Mouse (Mus musculus) large intestine, adult 2 months (tissue): ENCODE data around the gene Fads6. TPM values are rescaled to one million over a fixed set of nuclear protein-coding genes. Genes with fewer than 3 reads are reported as not detected.

Experiments
- DNase-seq: peaks from one replicate; pipeline ENCODE4 v3.0.0-alpha.2; 2012; ENCODE audit warnings: low read depth, low spot score
- WGBS: fragments of 180-500 bp; shearing (Covaris S2); methylation state at CpG from one replicate; pipeline ENCODE4 v1.1.7; 2018; 5-methylcytosine and 5-hydroxymethylcytosine counted together
- polyA plus RNA-seq: library from polyadenylated mRNA; depleted of rRNA; stranded (reverse); fragments of >200 nt; gene quantifications from 2 replicates; pipeline ENCODE4 v1.2.3, GENCODE M21; 2012

Fads6 gene
- polyA plus RNA-seq, 1 experiment, result 0.51 TPM

- WGBS, result 57% methylated on average over 6 of the region's 6 CpGs
- DNase-seq, result no peak
Observed at GRCm38 (mm10) chr11:115278176-115278575, 19.3 kb downstream of the Fads6 start.

- 10% methylated on average over 7 of the region's 7 CpGs for WGBS
- no peak for DNase-seq
Observed at GRCm38 (mm10) chr11:115277604-115277975, 19.9 kb downstream of the Fads6 start.

- WGBS, result under 1% methylated on average over 42 of the region's 42 CpGs
- DNase-seq, result peak; percentile 100
Observed at GRCm38 (mm10) chr11:115276780-115277603, 20.5 kb downstream of the Fads6 start, which contains the start of gene Fdxr. Gene Fdxr, minus strand, starts transcription at chr11:115277050.

GRCm38 (mm10) chr11:115275954-115276353, 21.5 kb downstream of the Fads6 start:
- 75% methylated on average over 3 of the region's 3 CpGs for WGBS

GRCm38 (mm10) chr11:115275509-115275908, 22.0 kb downstream of the Fads6 start:
- WGBS, result 77% methylated on average over 6 of the region's 6 CpGs
- no peak for DNase-seq

More at GRCm38 (mm10) chr11:115275954-115276353, 21.5 kb downstream of the Fads6 start:
- no peak for DNase-seq

GRCm38 (mm10) chr11:115274771-115275170, 22.7 kb downstream of the Fads6 start:
- WGBS, result 63% methylated on average over 6 of the region's 6 CpGs
- DNase-seq, result no peak

- WGBS, result 83% methylated on average over 7 of the region's 7 CpGs
- DNase-seq, result no peak
Observed at GRCm38 (mm10) chr11:115274178-115274577, 23.3 kb downstream of the Fads6 start.

GRCm38 (mm10) chr11:115273735-115274134, 23.7 kb downstream of the Fads6 start:
- no peak for DNase-seq
- WGBS, result 67% methylated on average over 7 of the region's 7 CpGs

GRCm38 (mm10) chr11:115272894-115273498, 24.5 kb downstream of the Fads6 start:
- DNase-seq, result no peak
- WGBS, result 74% methylated on average over 10 of the region's 10 CpGs

GRCm38 (mm10) chr11:115271481-115271880, 26.0 kb downstream of the Fads6 start:
- no peak for DNase-seq
- WGBS, result 81% methylated on average over 10 of the region's 10 CpGs

GRCm38 (mm10) chr11:115271052-115271451, 26.4 kb downstream of the Fads6 start:
- 83% methylated on average over 9 of the region's 9 CpGs for WGBS
- no peak for DNase-seq

GRCm38 (mm10) chr11:115270148-115270861, 27.2 kb downstream of the Fads6 start:
- DNase-seq, result peak; percentile 32
- 35% methylated on average over 19 of the region's 19 CpGs for WGBS

- WGBS, result 89% methylated on average over 27 of the region's 27 CpGs
- no peak for DNase-seq
Observed at GRCm38 (mm10) chr11:115269330-115270066, 28.0 kb downstream of the Fads6 start.

GRCm38 (mm10) chr11:115267958-115268357, 29.5 kb downstream of the Fads6 start:
- 90% methylated on average over 11 of the region's 11 CpGs for WGBS
- no peak for DNase-seq

- WGBS, result 11% methylated on average over 50 of the region's 50 CpGs
- DNase-seq, result no peak
Observed at GRCm38 (mm10) chr11:115267061-115267883, 30.2 kb downstream of the Fads6 start, which contains the start of gene Grin2c. Gene Grin2c, minus strand, starts transcription at chr11:115267243.

- no peak for DNase-seq
- WGBS, result 5% methylated on average over 22 of the region's 22 CpGs
Observed at GRCm38 (mm10) chr11:115266400-115266778, 31.1 kb downstream of the Fads6 start.

- DNase-seq, result no peak
- 6% methylated on average over 20 of the region's 20 CpGs for WGBS
Observed at GRCm38 (mm10) chr11:115265771-115266399, 31.6 kb downstream of the Fads6 start.

- DNase-seq, result no peak
- 9% methylated on average over 39 of the region's 39 CpGs for WGBS
Observed at GRCm38 (mm10) chr11:115264862-115265668, 32.4 kb downstream of the Fads6 start.
